Mouse (Mus musculus): ENCODE measurements at regions not wholly inside any gene's neighbourhood (a gene's known extent, or its start where the extent isn't known, plus 50 kb on each side); places are given as distances from the start of the nearest gene placed in this dataset.

- no peak for DNase-seq (ENCODE audit: low read depth in 2 of 2, low spot score in 2 of 2)
Measured at GRCm38 (mm10) chr3:52466571-52466970, 198.4 kb downstream of the Foxo1 start.

- no peak for DNase-seq (ENCODE audit: low read depth in 2 of 2, low spot score in 2 of 2)
Measured at GRCm38 (mm10) chr3:52463911-52464310, 195.8 kb downstream of the Foxo1 start.

GRCm38 (mm10) chr3:52454955-52455354, 186.8 kb downstream of the Foxo1 start:
- DNase-seq (ENCODE audit: low read depth in 2 of 2, low spot score in 2 of 2) = no peak

- no peak for DNase-seq (ENCODE audit: low read depth in 2 of 2, low spot score in 2 of 2)
Measured at GRCm38 (mm10) chr3:52453041-52453440, 184.9 kb downstream of the Foxo1 start.

GRCm38 (mm10) chr3:52452345-52452744, 184.2 kb downstream of the Foxo1 start:
- no peak for DNase-seq (ENCODE audit: low read depth in 2 of 2, low spot score in 2 of 2)

GRCm38 (mm10) chr3:52446991-52447390, 178.9 kb downstream of the Foxo1 start:
- no peak for DNase-seq (ENCODE audit: low read depth in 2 of 2, low spot score in 2 of 2)

- DNase-seq (ENCODE audit: low read depth in 2 of 2, low spot score in 2 of 2) = no peak
Measured at GRCm38 (mm10) chr3:52446500-52446899, 178.4 kb downstream of the Foxo1 start.

- no peak for DNase-seq (ENCODE audit: low read depth in 2 of 2, low spot score in 2 of 2)
Measured at GRCm38 (mm10) chr3:52444420-52445119, 176.4 kb downstream of the Foxo1 start.

- DNase-seq (ENCODE audit: low read depth in 2 of 2, low spot score in 2 of 2) = peak in 1 of 2 experiments; percentile 18
Measured at GRCm38 (mm10) chr3:52443856-52444255, 175.7 kb downstream of the Foxo1 start.

- no peak for DNase-seq (ENCODE audit: low read depth in 2 of 2, low spot score in 2 of 2)
Measured at GRCm38 (mm10) chr3:52429014-52429589, 161.0 kb downstream of the Foxo1 start.

- no peak for DNase-seq (ENCODE audit: low read depth in 2 of 2, low spot score in 2 of 2)
Measured at GRCm38 (mm10) chr3:52422826-52423225, 154.7 kb downstream of the Foxo1 start.

- DNase-seq (ENCODE audit: low read depth in 2 of 2, low spot score in 2 of 2) = no peak
Measured at GRCm38 (mm10) chr3:52416261-52416660, 148.1 kb downstream of the Foxo1 start.

GRCm38 (mm10) chr3:52415361-52415760, 147.2 kb downstream of the Foxo1 start:
- no peak for DNase-seq (ENCODE audit: low read depth in 2 of 2, low spot score in 2 of 2)

- no peak for DNase-seq (ENCODE audit: low read depth in 2 of 2, low spot score in 2 of 2)
Measured at GRCm38 (mm10) chr3:52414017-52414416, 145.9 kb downstream of the Foxo1 start.

GRCm38 (mm10) chr3:52413187-52413746, 145.1 kb downstream of the Foxo1 start:
- no peak for DNase-seq (ENCODE audit: low read depth in 2 of 2, low spot score in 2 of 2)

- peak in 1 of 2 experiments; percentile 48 for DNase-seq (ENCODE audit: low read depth in 2 of 2, low spot score in 2 of 2)
Measured at GRCm38 (mm10) chr3:52411356-52411755, 143.2 kb downstream of the Foxo1 start.

- DNase-seq (ENCODE audit: low read depth in 2 of 2, low spot score in 2 of 2) = no peak
Measured at GRCm38 (mm10) chr3:52409465-52409864, 141.3 kb downstream of the Foxo1 start.

- no peak for DNase-seq (ENCODE audit: low read depth in 2 of 2, low spot score in 2 of 2)
Measured at GRCm38 (mm10) chr3:52406778-52407318, 138.7 kb downstream of the Foxo1 start.

- no peak for DNase-seq (ENCODE audit: low read depth in 2 of 2, low spot score in 2 of 2)
Measured at GRCm38 (mm10) chr3:52404636-52405035, 136.5 kb downstream of the Foxo1 start.

GRCm38 (mm10) chr3:52403032-52403431, 134.9 kb downstream of the Foxo1 start:
- no peak for DNase-seq (ENCODE audit: low read depth in 2 of 2, low spot score in 2 of 2)
